Mouse (Mus musculus): ENCODE measurements around the gene 2200002J24Rik. TPM values are rescaled to one million over a fixed set of nuclear protein-coding genes. Genes with fewer than 3 reads are reported as not detected.
"Not testable (repeated sequence)": the region's sequence is repeated elsewhere in the genome, so short reads cannot be mapped to it uniquely, and the experiment has no call there.

The 2200002J24Rik gene
- polyA plus RNA-seq, 1 experiment from 2014 or later = not detected

- no peak overlapping the region for H3K4me2 ChIP-seq (ENCODE audit: low read length)
- no peak overlapping the region for H3K4me3 ChIP-seq (ENCODE audit: low read depth, low read length)
- H3K36me3 ChIP-seq (ENCODE audit: control insufficient read depth, insufficient read depth, low read length) = no peaks in the 10 kb centered on the region; the same call in 1 of the 2 replicates
- 63% methylated on average over 7 of the region's 7 CpGs for WGBS
- no peak overlapping the region for H3K9ac ChIP-seq (ENCODE audit: low read depth, low read length)
- H3K9me3 ChIP-seq (replicated peaks; ENCODE audit: control insufficient read depth, low read length, poor library complexity, severe bottlenecking) = no peaks in the 10 kb centered on the region
- no peak overlapping the region for H3K27ac ChIP-seq (ENCODE audit: low read length)
- ATAC-seq = no peak
- peaks cover 7% of the 10 kb centered on the region; the same call in 1 of the 2 replicates for H3K4me1 ChIP-seq (ENCODE audit: control insufficient read depth, insufficient read depth, low read length)
- peaks cover 9% of the 10 kb centered on the region for H3K27me3 ChIP-seq (ENCODE audit: control insufficient read depth, insufficient read depth, low read depth, low read length)
These were observed 22.6 kb downstream of the 2200002J24Rik start for GRCm38 (mm10) chr7:30721286-30721685.

- no peaks in the 10 kb centered on the region for H3K9me3 ChIP-seq (replicated peaks; ENCODE audit: control insufficient read depth, low read length, poor library complexity, severe bottlenecking)
- H3K27ac ChIP-seq (ENCODE audit: low read length) = no peak overlapping the region
- 74% methylated on average over 6 of the region's 6 CpGs for whole genome bisulfite sequencing
- no peak overlapping the region for H3K9ac ChIP-seq (ENCODE audit: low read depth, low read length)
- H3K27me3 ChIP-seq (ENCODE audit: control insufficient read depth, insufficient read depth, low read depth, low read length) = no peaks in the 10 kb centered on the region; the same call in 1 of the 2 replicates
- peaks cover 7% of the 10 kb centered on the region for H3K4me1 ChIP-seq (ENCODE audit: control insufficient read depth, insufficient read depth, low read length)
- H3K36me3 ChIP-seq (ENCODE audit: control insufficient read depth, insufficient read depth, low read length) = peaks cover 3% of the 10 kb centered on the region
- no peak for ATAC-seq
- no peak overlapping the region for H3K4me3 ChIP-seq (ENCODE audit: low read depth, low read length)
- no peak overlapping the region for H3K4me2 ChIP-seq (ENCODE audit: low read length)
These were observed 24.7 kb downstream of the 2200002J24Rik start for GRCm38 (mm10) chr7:30723274-30723953.

- Histone ChIP-seq H3K9me3 (replicated peaks; ENCODE audit: control insufficient read depth, low read length, poor library complexity, severe bottlenecking) (no peaks in the 10 kb centered on the region), H3K36me3 (ENCODE audit: control insufficient read depth, insufficient read depth, low read length) (peaks cover 5% of the 10 kb centered on the region), H3K27me3 (ENCODE audit: control insufficient read depth, insufficient read depth, low read depth, low read length) (no peaks in the 10 kb centered on the region), H3K4me1 (ENCODE audit: control insufficient read depth, insufficient read depth, low read length) (peaks cover 21% of the 10 kb centered on the region), H3K4me3 (ENCODE audit: low read depth, low read length) (peak overlapping the region; percentile 69), H3K9ac (ENCODE audit: low read depth, low read length) (no peak overlapping the region), H3K27ac (ENCODE audit: low read length) (no peak overlapping the region), H3K4me2 (ENCODE audit: low read length) (peak overlapping the region; percentile 71)
- ATAC-seq = no peak
- WGBS = 89% methylated on average over 6 of the region's 6 CpGs
These were observed 29.5 kb downstream of the 2200002J24Rik start for GRCm38 (mm10) chr7:30728214-30728613.

- peak overlapping the region; percentile 87 for H3K9ac ChIP-seq (ENCODE audit: low read depth, low read length)
- H3K27me3 ChIP-seq (ENCODE audit: control insufficient read depth, insufficient read depth, low read depth, low read length) = no peaks in the 10 kb centered on the region
- peaks cover 21% of the 10 kb centered on the region for H3K4me1 ChIP-seq (ENCODE audit: control insufficient read depth, insufficient read depth, low read length)
- no peaks in the 10 kb centered on the region for H3K9me3 ChIP-seq (replicated peaks; ENCODE audit: control insufficient read depth, low read length, poor library complexity, severe bottlenecking)
- peak overlapping the region; percentile 69 for H3K4me3 ChIP-seq (ENCODE audit: low read depth, low read length)
- 7% methylated on average over 26 of the region's 26 CpGs for WGBS
- peak overlapping the region; percentile 93 for H3K27ac ChIP-seq (ENCODE audit: low read length)
- H3K4me2 ChIP-seq (ENCODE audit: low read length) = peak overlapping the region; percentile 71
- ATAC-seq = peak; percentile 47
- H3K36me3 ChIP-seq (ENCODE audit: control insufficient read depth, insufficient read depth, low read length) = peaks cover 5% of the 10 kb centered on the region
These were observed 30.1 kb downstream of the 2200002J24Rik start for GRCm38 (mm10) chr7:30728739-30729395.

GRCm38 (mm10) chr7:30729396-30730063 lies 30.8 kb downstream of the 2200002J24Rik start, which contains the start of gene Tmem147:
Gene Tmem147, minus strand, starts transcription at chr7:30729540.
- Histone ChIP-seq H3K9me3 (replicated peaks; ENCODE audit: control insufficient read depth, low read length, poor library complexity, severe bottlenecking) (no peaks in the 10 kb centered on the region), H3K4me2 (ENCODE audit: low read length) (peak within 1 kb of the TSS; percentile 71), H3K27me3 (ENCODE audit: control insufficient read depth, insufficient read depth, low read depth, low read length) (no peaks in the 10 kb centered on the region), H3K4me1 (ENCODE audit: control insufficient read depth, insufficient read depth, low read length) (peaks cover 21% of the 10 kb centered on the region), H3K27ac (ENCODE audit: low read length) (peak within 1 kb of the TSS; percentile 93), H3K36me3 (ENCODE audit: control insufficient read depth, insufficient read depth, low read length) (peaks cover 5% of the 10 kb centered on the region), H3K9ac (ENCODE audit: low read depth, low read length) (peak within 1 kb of the TSS; percentile 87), H3K4me3 (ENCODE audit: low read depth, low read length) (peak within 1 kb of the TSS; percentile 69)
- under 1% methylated on average over 60 of the region's 60 CpGs for WGBS
- peak; percentile 96 for ATAC-seq

GRCm38 (mm10) chr7:30730064-30730722 lies 31.5 kb downstream of the 2200002J24Rik start:
- H3K27me3 ChIP-seq (ENCODE audit: control insufficient read depth, insufficient read depth, low read depth, low read length); H3K9me3 ChIP-seq (replicated peaks; ENCODE audit: control insufficient read depth, low read length, poor library complexity, severe bottlenecking); H3K36me3 ChIP-seq (ENCODE audit: control insufficient read depth, insufficient read depth, low read length): not testable (repeated sequence)
- peak overlapping the region; percentile 93 for H3K27ac ChIP-seq (ENCODE audit: low read length)
- H3K4me2 ChIP-seq (ENCODE audit: low read length) = peak overlapping the region; percentile 58
- WGBS = 5% methylated on average over 14 of the region's 22 CpGs
- ATAC-seq = peak; percentile 41
- H3K9ac ChIP-seq (ENCODE audit: low read depth, low read length) = peak overlapping the region; percentile 87
- H3K4me3 ChIP-seq (ENCODE audit: low read depth, low read length) = peak overlapping the region; percentile 69
- peaks cover 21% of the 10 kb centered on the region for H3K4me1 ChIP-seq (ENCODE audit: control insufficient read depth, insufficient read depth, low read length)

GRCm38 (mm10) chr7:30736211-30736610 lies 37.5 kb downstream of the 2200002J24Rik start:
- Histone ChIP-seq H3K9me3 (replicated peaks; ENCODE audit: control insufficient read depth, low read length, poor library complexity, severe bottlenecking) (no peaks in the 10 kb centered on the region), H3K27me3 (ENCODE audit: control insufficient read depth, insufficient read depth, low read depth, low read length) (no peaks in the 10 kb centered on the region), H3K9ac (ENCODE audit: low read depth, low read length) (no peak overlapping the region), H3K4me1 (ENCODE audit: control insufficient read depth, insufficient read depth, low read length) (peaks cover 5% of the 10 kb centered on the region; the same call in 1 of the 2 replicates), H3K4me3 (ENCODE audit: low read depth, low read length) (no peak overlapping the region), H3K36me3 (ENCODE audit: control insufficient read depth, insufficient read depth, low read length) (peaks cover 16% of the 10 kb centered on the region), H3K27ac (ENCODE audit: low read length) (no peak overlapping the region), H3K4me2 (ENCODE audit: low read length) (no peak overlapping the region)
- WGBS = 92% methylated on average over 3 of the region's 3 CpGs
- no peak for ATAC-seq

GRCm38 (mm10) chr7:30742570-30742969 lies 43.8 kb downstream of the 2200002J24Rik start:
- ATAC-seq = peak; percentile 40; the same call in 1 of the 2 replicates
- H3K27me3 ChIP-seq (ENCODE audit: control insufficient read depth, insufficient read depth, low read depth, low read length) = not testable (repeated sequence)

More at GRCm38 (mm10) chr7:30742570-30742969, 43.8 kb downstream of the 2200002J24Rik start:
- 97% methylated on average over 2 of the region's 2 CpGs for WGBS
- not testable (repeated sequence) for H3K9me3 ChIP-seq (replicated peaks; ENCODE audit: control insufficient read depth, low read length, poor library complexity, severe bottlenecking); H3K36me3 ChIP-seq (ENCODE audit: control insufficient read depth, insufficient read depth, low read length); H3K9ac ChIP-seq (ENCODE audit: low read depth, low read length); H3K4me1 ChIP-seq (ENCODE audit: control insufficient read depth, insufficient read depth, low read length); H3K4me2 ChIP-seq (ENCODE audit: low read length); H3K4me3 ChIP-seq (ENCODE audit: low read depth, low read length); H3K27ac ChIP-seq (ENCODE audit: low read length)

Measured in midbrain, embryonic 16.5 days (tissue).